15 mouse cellular contexts compared by ENCODE assay signal in genomic region chr6:100707557-100707956, GRCm38 (mm10). TPM values are rescaled to one million over a fixed set of nuclear protein-coding genes. Genes with fewer than 3 reads are reported as not detected.
DNase-seq lines count a peak whose midpoint lies in the region; ATAC-seq and TF ChIP-seq lines count a peak whose summit lies in the region.
"Had no signal": no experiment of that assay in that cellular context is flagged by ENCODE, and none has a peak within 500 bp of the region (broad histone marks: within the 10 kb centered on the region; RNA-seq: fewer than 3 reads in every experiment).

No protein-coding gene starts in this region.

- H3K27ac ChIP-seq in heart, adult 2 months = no peak overlapping the region; the same call in 1 of the 2 replicates
- H3K27ac ChIP-seq in heart, embryonic 10.5 days = no peak overlapping the region
- H3K27ac ChIP-seq: hindbrain, postnatal 0 days; left cerebral cortex, adult 2 months; liver, embryonic 14.5 days had no signal

- intact Hi-C loops in heart, adult 2 months (cut with DNase I) = no loop called here
- intact Hi-C loops in gastrocnemius, postnatal 36 days (cut with DNase I) = no loop called here

- H3K36me3 ChIP-seq in heart, adult 2 months (ENCODE audit: control insufficient read depth, insufficient read depth, low read length) = no peaks in the 10 kb centered on the region
- no peaks in the 10 kb centered on the region for H3K36me3 ChIP-seq in heart, embryonic 10.5 days

- no peak for TF ChIP-seq CTCF in heart, adult 2 months (IDR thresholded peaks at IDR 0.05)

- 54% methylated on average over 7 of the region's 7 CpGs for WGBS in heart, adult 2 months
- WGBS in heart, embryonic 10.5 days = 66% methylated on average over 7 of the region's 7 CpGs

- no peak for TF ChIP-seq POLR2A in heart, adult 2 months (IDR thresholded peaks at IDR 0.05; ENCODE audit: insufficient read depth, low read depth, low read length)

- peaks cover 1% of the 10 kb centered on the region; the same call in 1 of the 2 replicates for H3K4me1 ChIP-seq in heart, adult 2 months (ENCODE audit: control insufficient read depth, insufficient read depth, low read length)
- H3K4me1 ChIP-seq in heart, embryonic 10.5 days = peaks cover 14% of the 10 kb centered on the region

- no peaks in the 10 kb centered on the region for H3K9me3 ChIP-seq in heart, embryonic 10.5 days

- peaks cover 10% of the 10 kb centered on the region for H3K27me3 ChIP-seq in heart, adult 2 months (ENCODE audit: control insufficient read depth, insufficient read depth, low read length)
- peaks cover 34% of the 10 kb centered on the region for H3K27me3 ChIP-seq in heart, embryonic 10.5 days (ENCODE audit: insufficient read depth, poor library complexity, severe bottlenecking)

- no peak for ATAC-seq in erythroid progenitor cell, adult 5-6 weeks (replicated peaks; ENCODE audit: low FRiP score, poor library complexity, severe bottlenecking)
- ATAC-seq: hindbrain, postnatal 0 days had no signal

- DNase-seq in heart, adult 2 months = peak; percentile 56 to 70
- no peak for DNase-seq in heart, embryonic 10.5 days (ENCODE audit: low spot score)
- peak; percentile 13 for DNase-seq in urinary bladder, postnatal 25 days (ENCODE audit: low spot score)
- DNase-seq in urinary bladder, adult 2 months (ENCODE audit: low spot score) = no peak
- DNase-seq in gastrocnemius, postnatal 36 days = peak; percentile 12 to 36
- DNase-seq in skeletal muscle tissue, adult 2 months (ENCODE audit: low read depth, low spot score) = peak; percentile 41
- DNase-seq in left cerebral cortex, adult 11 months (ENCODE audit: low spot score) = no peak
- DNase-seq: cerebellum, adult 9-10 months; lung, postnatal 36 days; thymus, postnatal 25 days had no signal

- TF ChIP-seq EP300 in heart, adult 2 months (IDR thresholded peaks at IDR 0.05; ENCODE audit: insufficient read depth, low read depth, low read length) = no peak

- no peak overlapping the region for H3K9ac ChIP-seq in heart, adult 2 months (ENCODE audit: low read depth, low read length)
- H3K9ac ChIP-seq: liver, embryonic 14.5 days had no signal

- no peaks in the 10 kb centered on the region for H3K79me2 ChIP-seq in heart, adult 2 months (replicated peaks; ENCODE audit: control insufficient read depth, insufficient read depth, low read length)

- no peak overlapping the region for H3K4me3 ChIP-seq in heart, adult 2 months
- no peak overlapping the region for H3K4me3 ChIP-seq in heart, embryonic 10.5 days
- H3K4me3 ChIP-seq: left cerebral cortex, adult 2 months had no signal

RNA-seq across cellular contexts. Expression of gene Gxylt2, which starts 3.0 kb away (rescaled TPM):
- 1 to 10 TPM; 2.2 to 3.1 TPM for total RNA-seq in heart, adult 2 months (2021)
- 2.0 and 2.9 TPM in 2 replicates for polyA plus RNA-seq in heart, adult 2 months (2012; rRNA removed)
- polyA plus RNA-seq in heart, embryonic 10.5 days (2016; fragmentation: Nextera tagmentation; extraction: Ambion mirVana) = 0.74 and 1.3 TPM in 2 replicates
- 8.5 and 9.1 TPM in 2 replicates for polyA plus RNA-seq in urinary bladder, adult 2 months (2012; rRNA removed)
- total RNA-seq in gastrocnemius, postnatal 36 days (2021) = 1 to 10 TPM in 1 of 2 experiments, under 1 TPM in 1; 0.89 to 1.1 TPM
- not detected in 2 replicates for total RNA-seq in erythroid progenitor cell, adult 5-6 weeks (2015; ENCODE audit: low replicate concordance)
- not detected in 2 replicates for total RNA-seq in erythroid progenitor cell, adult 5-6 weeks (2017; ENCODE audit: low replicate concordance)
- total RNA-seq: granulocyte monocyte progenitor cell, adult 5-6 weeks had no signal

RNA-seq across cellular contexts. Expression of gene Shq1, which starts 36.6 kb away (rescaled TPM):
- 1 to 10 TPM; 3.3 to 3.6 TPM for total RNA-seq in heart, adult 2 months (2021)
- 2.0 and 2.6 TPM in 2 replicates for polyA plus RNA-seq in heart, adult 2 months (2012; rRNA removed)
- 15.4 and 17.8 TPM in 2 replicates for polyA plus RNA-seq in heart, embryonic 10.5 days (2016; fragmentation: Nextera tagmentation; extraction: Ambion mirVana)
- 5.5 and 6.9 TPM in 2 replicates for polyA plus RNA-seq in urinary bladder, adult 2 months (2012; rRNA removed)
- total RNA-seq in gastrocnemius, postnatal 36 days (2021) = 1 to 10 TPM; 1.5 to 1.8 TPM
- under 0.01 and 1.7 TPM in 2 replicates for total RNA-seq in erythroid progenitor cell, adult 5-6 weeks (2015; ENCODE audit: low replicate concordance)
- total RNA-seq in erythroid progenitor cell, adult 5-6 weeks (2017; ENCODE audit: low replicate concordance) = 0.30 and 3.7 TPM in 2 replicates

Comparison
In these comparisons a context has a peak if more than half of its experiments do, and no peak if none do; other contexts are left out.
1. DNase-seq: peak in heart, adult 2 months (2 of 2), urinary bladder, postnatal 25 days (single experiment), gastrocnemius, postnatal 36 days (2 of 2) and skeletal muscle tissue, adult 2 months (single experiment); none in heart, embryonic 10.5 days (single experiment), urinary bladder, adult 2 months (single experiment) and left cerebral cortex, adult 11 months (single experiment).